Mouse (Mus musculus): Measurements from ENCODE around the gene Cast.

DNA sequence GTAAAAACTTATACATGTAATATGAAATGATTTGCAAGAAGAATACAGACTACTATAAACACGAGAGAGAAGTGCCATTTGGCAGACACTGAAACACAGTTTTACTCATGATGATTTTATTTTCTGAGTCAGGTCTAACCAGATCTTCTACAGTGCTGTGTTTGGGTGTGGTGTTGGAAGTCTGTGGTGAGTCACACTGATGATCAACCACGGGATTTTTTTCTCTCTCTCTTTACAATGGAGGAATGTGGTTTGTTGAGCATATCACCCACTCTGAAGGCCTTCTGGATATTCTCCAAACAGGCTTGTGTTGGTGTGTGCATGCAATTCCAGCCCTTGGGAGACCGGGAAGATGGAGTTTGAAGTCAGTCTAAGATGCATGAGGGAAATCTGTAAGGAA, 13.5 kb upstream of the Cast start:
- TF ChIP-seq POLR2AphosphoS2 (IDR thresholded peaks at IDR 0.05; ENCODE audit: low read depth, low read length) (no peak), BHLHE40 (IDR thresholded peaks at IDR 0.05; ENCODE audit: low read depth, low read length) (no peak), JUND (conservative IDR thresholded peaks at IDR 0.05; ENCODE audit: low read depth, low read length) (no peak), EP300 (IDR thresholded peaks at IDR 0.05; ENCODE audit: low read length) (no peak), CTCF (conservative IDR thresholded peaks at IDR 0.05 in 1 of 2, IDR thresholded peaks at IDR 0.05 in 1 of 2; ENCODE audit: low read depth in 2 of 2, low read length in 2 of 2) (no peak), MAFK (IDR thresholded peaks at IDR 0.05; ENCODE audit: insufficient replicate concordance, low read length) (no peak), RCOR1 (conservative IDR thresholded peaks at IDR 0.05; ENCODE audit: low read depth, low read length) (no peak), ETS1 (conservative IDR thresholded peaks at IDR 0.05; ENCODE audit: low read depth, low read length) (no peak), ZKSCAN1 (IDR thresholded peaks at IDR 0.05; ENCODE audit: borderline replicate concordance, low read depth, low read length) (no peak), POLR2A (IDR thresholded peaks at IDR 0.05; ENCODE audit: low read depth, low read length) (no peak)
